Mouse (Mus musculus): ENCODE data around the gene Shroom2. TPM values are rescaled to one million over a fixed set of nuclear protein-coding genes. Genes with fewer than 3 reads are reported as not detected.

Gene Shroom2
- polyA plus RNA-seq (2015; fragmentation: Nextera tagmentation; extraction: Ambion mirVana) = 3.2 and 3.9 TPM in 2 replicates

DNA sequence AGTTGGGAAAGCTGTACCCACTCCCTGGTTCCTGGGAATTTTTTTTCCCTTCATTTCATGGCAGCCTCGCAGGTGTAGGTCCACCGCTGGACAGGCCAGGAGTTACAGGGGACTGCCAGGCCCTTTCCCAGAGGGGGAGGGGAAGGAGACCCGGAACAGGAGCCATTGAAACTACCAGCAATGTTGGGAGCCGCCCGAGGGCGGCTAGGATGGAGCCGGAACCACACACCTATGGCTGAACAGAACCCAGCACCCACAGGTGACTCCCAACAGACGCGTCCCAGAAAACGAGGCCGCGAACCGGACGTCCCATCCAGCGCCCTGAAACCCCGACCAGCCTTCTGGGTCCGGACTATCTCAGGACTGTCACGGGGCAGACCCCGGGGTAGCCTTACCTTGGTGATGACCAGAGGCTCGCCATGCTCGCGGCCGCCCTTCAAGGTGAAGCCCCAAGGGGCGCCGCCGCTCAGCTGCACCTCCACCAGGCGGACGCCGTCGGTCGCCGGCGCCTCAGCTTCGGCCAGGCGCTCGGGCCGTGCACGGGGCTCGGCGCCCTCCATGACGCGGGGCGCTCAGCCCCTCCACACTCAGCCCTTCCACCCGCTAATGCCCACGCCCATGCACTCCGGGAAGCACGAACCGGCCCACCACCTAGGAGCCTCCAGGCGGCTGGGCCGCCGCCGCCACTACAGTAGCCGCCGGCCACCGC is at the start of gene Shroom2:
Shroom2 (minus strand) TSS at position 575 of the 709 bp plus-strand sequence.
- H3K9me3 ChIP-seq (replicated peaks) = no peaks in the 10 kb centered on the region
- peaks cover 8% of the 10 kb centered on the region for H3K27me3 ChIP-seq
- peak within 1 kb of the TSS; percentile 63 for H3K4me2 ChIP-seq
- H3K4me3 ChIP-seq = peak within 1 kb of the TSS; percentile 70
- no peaks in the 10 kb centered on the region for H3K4me1 ChIP-seq (replicated peaks)
- peak; percentile 50 for ATAC-seq (replicated peaks; ENCODE audit: insufficient number of reproducible peaks, insufficient read depth, low FRiP score, low read depth)
- peak within 1 kb of the TSS; percentile 79 for H3K27ac ChIP-seq
- H3K36me3 ChIP-seq = no peaks in the 10 kb centered on the region
- H3K9ac ChIP-seq = peak within 1 kb of the TSS; percentile 69
- WGBS = 7% methylated on average over 55 of the region's 55 CpGs

DNA sequence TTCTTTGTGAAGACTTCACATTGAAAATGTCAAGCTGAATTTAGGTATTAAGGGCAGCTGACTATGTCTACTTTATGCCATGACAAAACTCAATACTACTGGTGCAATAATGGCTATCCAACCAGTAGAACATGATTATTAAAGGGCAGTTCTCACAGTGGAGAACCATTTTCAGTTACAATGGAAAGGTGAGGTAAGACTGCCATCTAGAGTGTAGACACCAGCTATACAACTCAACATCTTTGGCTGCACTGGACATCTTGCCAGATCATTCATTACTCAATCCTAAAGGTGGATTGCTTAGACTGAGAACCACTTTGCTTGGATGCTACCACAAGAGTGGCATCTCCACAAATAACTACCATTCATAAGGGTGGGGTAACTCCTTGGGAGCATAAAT is 49.7 kb upstream of the Shroom2 start:
- H3K4me3 ChIP-seq = no peak overlapping the region
- no peaks in the 10 kb centered on the region for H3K36me3 ChIP-seq
- no peak for ATAC-seq (replicated peaks; ENCODE audit: insufficient number of reproducible peaks, insufficient read depth, low FRiP score, low read depth)
- H3K27ac ChIP-seq = no peak overlapping the region
- H3K9me3 ChIP-seq (replicated peaks) = no peaks in the 10 kb centered on the region
- H3K4me2 ChIP-seq = no peak overlapping the region
- H3K9ac ChIP-seq = no peak overlapping the region
- no peaks in the 10 kb centered on the region for H3K27me3 ChIP-seq
- no peaks in the 10 kb centered on the region for H3K4me1 ChIP-seq (replicated peaks)

GRCm38 (mm10) chrX:152813339-152813738 is 44.1 kb upstream of the Shroom2 start:
- no peak overlapping the region for H3K9ac ChIP-seq
- H3K4me3 ChIP-seq = no peak overlapping the region
- H3K4me2 ChIP-seq = no peak overlapping the region
- no peaks in the 10 kb centered on the region for H3K27me3 ChIP-seq
- WGBS = 61% methylated on average over 3 of the region's 3 CpGs
- no peak overlapping the region for H3K27ac ChIP-seq
- no peaks in the 10 kb centered on the region for H3K4me1 ChIP-seq (replicated peaks)
- no peaks in the 10 kb centered on the region for H3K36me3 ChIP-seq
- H3K9me3 ChIP-seq (replicated peaks) = no peaks in the 10 kb centered on the region
- no peak for ATAC-seq (replicated peaks; ENCODE audit: insufficient number of reproducible peaks, insufficient read depth, low FRiP score, low read depth)

DNA sequence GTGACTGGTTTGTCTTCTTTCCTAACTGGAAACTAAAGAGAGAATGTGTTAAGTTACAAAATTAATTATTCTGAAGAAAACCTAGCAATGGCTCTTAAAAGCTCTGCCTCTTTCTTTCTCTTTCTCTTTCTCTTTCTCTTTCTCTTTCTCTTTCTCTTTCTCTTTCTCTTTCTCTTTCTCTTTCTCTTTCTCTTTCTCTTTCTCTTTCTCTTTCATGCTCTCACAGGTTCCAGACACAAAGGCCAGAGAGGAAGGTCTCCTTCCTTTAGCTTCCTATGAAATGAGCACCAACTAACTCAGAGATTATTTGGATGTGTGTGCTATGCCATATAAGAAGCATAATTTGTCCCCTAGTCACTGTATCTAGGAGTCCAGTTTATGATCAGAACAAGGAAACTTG is 36.1 kb upstream of the Shroom2 start:
- no peak for ATAC-seq (replicated peaks; ENCODE audit: insufficient number of reproducible peaks, insufficient read depth, low FRiP score, low read depth)
- H3K9me3 ChIP-seq (replicated peaks) = no peaks in the 10 kb centered on the region
- no peak overlapping the region for H3K9ac ChIP-seq
- no peaks in the 10 kb centered on the region for H3K36me3 ChIP-seq
- H3K27ac ChIP-seq = no peak overlapping the region
- H3K27me3 ChIP-seq = no peaks in the 10 kb centered on the region
- H3K4me3 ChIP-seq = no peak overlapping the region
- H3K4me2 ChIP-seq = no peak overlapping the region
- no peaks in the 10 kb centered on the region for H3K4me1 ChIP-seq (replicated peaks)

GRCm38 (mm10) chrX:152788611-152789010 is 19.3 kb upstream of the Shroom2 start:
- ATAC-seq (replicated peaks; ENCODE audit: insufficient number of reproducible peaks, insufficient read depth, low FRiP score, low read depth) = no peak
- Histone ChIP-seq H3K36me3 (no peaks in the 10 kb centered on the region), H3K4me1 (replicated peaks) (no peaks in the 10 kb centered on the region), H3K9me3 (replicated peaks) (no peaks in the 10 kb centered on the region), H3K4me2 (no peak overlapping the region), H3K27me3 (no peaks in the 10 kb centered on the region), H3K4me3 (no peak overlapping the region), H3K9ac (no peak overlapping the region), H3K27ac (no peak overlapping the region)
- WGBS = 55% methylated on average over 2 of the region's 2 CpGs

GRCm38 (mm10) chrX:152788129-152788528 is 18.9 kb upstream of the Shroom2 start:
- Histone ChIP-seq H3K9ac (no peak overlapping the region), H3K9me3 (replicated peaks) (no peaks in the 10 kb centered on the region), H3K27ac (no peak overlapping the region), H3K4me2 (no peak overlapping the region), H3K27me3 (no peaks in the 10 kb centered on the region), H3K4me3 (no peak overlapping the region), H3K4me1 (replicated peaks) (no peaks in the 10 kb centered on the region), H3K36me3 (no peaks in the 10 kb centered on the region)
- 75% methylated on average over 1 of the region's 1 CpGs for WGBS
- ATAC-seq (replicated peaks; ENCODE audit: insufficient number of reproducible peaks, insufficient read depth, low FRiP score, low read depth) = no peak

GRCm38 (mm10) chrX:152781720-152782403 is 12.6 kb upstream of the Shroom2 start, which contains the start of gene Gpr143:
Gene Gpr143, plus strand, starts transcription at chrX:152781921.
- 10% methylated on average over 26 of the region's 26 CpGs for WGBS
- Histone ChIP-seq H3K36me3 (no peaks in the 10 kb centered on the region), H3K27me3 (peaks cover 8% of the 10 kb centered on the region), H3K4me2 (peak within 1 kb of the TSS; percentile 65), H3K9ac (peak within 1 kb of the TSS; percentile 33; the same call in 1 of the 2 replicates), H3K4me3 (peak within 1 kb of the TSS; percentile 38), H3K9me3 (replicated peaks) (no peaks in the 10 kb centered on the region), H3K4me1 (replicated peaks) (no peaks in the 10 kb centered on the region), H3K27ac (no peak within 1 kb of the TSS)
- ATAC-seq (replicated peaks; ENCODE audit: insufficient number of reproducible peaks, insufficient read depth, low FRiP score, low read depth) = no peak

DNA sequence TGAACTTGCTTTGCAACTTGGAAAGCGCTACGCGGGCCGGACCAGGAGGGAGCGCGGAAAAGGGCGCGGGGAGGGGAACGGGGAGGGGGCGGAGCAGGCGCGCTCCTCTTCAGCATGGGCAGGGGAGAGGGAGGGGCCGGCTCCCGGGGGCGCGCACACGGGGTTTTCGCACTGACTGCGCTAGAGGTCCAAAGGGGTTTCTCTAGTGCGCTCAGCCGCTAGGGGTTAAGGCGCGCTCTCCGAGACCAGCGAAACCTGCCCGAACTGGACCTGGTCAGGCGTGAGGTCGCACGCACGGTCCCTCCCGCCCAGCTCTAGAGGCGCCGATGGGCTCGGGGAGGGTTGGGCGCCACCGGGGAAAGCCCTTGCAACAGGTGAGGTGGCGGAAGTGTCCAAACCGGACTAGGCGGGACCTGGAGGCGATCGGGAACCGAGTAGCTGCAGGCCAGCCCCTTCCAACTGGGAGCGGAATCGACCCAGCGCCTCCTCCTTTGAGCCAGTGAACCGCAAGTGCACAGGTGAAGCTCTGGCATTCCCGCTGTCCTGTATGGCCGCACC is 414 bp upstream of the Shroom2 start:
- no peaks in the 10 kb centered on the region for H3K36me3 ChIP-seq
- peak overlapping the region; percentile 63 for H3K4me2 ChIP-seq
- WGBS = 12% methylated on average over 38 of the region's 48 CpGs
- H3K9ac ChIP-seq = peak overlapping the region; percentile 69
- peaks cover 8% of the 10 kb centered on the region for H3K27me3 ChIP-seq
- peak overlapping the region; percentile 79 for H3K27ac ChIP-seq
- peak; percentile 95 for ATAC-seq (replicated peaks; ENCODE audit: insufficient number of reproducible peaks, insufficient read depth, low FRiP score, low read depth)
- H3K9me3 ChIP-seq (replicated peaks) = no peaks in the 10 kb centered on the region
- peak overlapping the region; percentile 70 for H3K4me3 ChIP-seq
- H3K4me1 ChIP-seq (replicated peaks) = no peaks in the 10 kb centered on the region

GRCm38 (mm10) chrX:152764171-152764570 is 5.1 kb downstream of the Shroom2 start:
- WGBS = 34% methylated on average over 2 of the region's 2 CpGs
- H3K4me3 ChIP-seq = no peak overlapping the region
- H3K9ac ChIP-seq = no peak overlapping the region
- H3K36me3 ChIP-seq = no peaks in the 10 kb centered on the region
- no peak overlapping the region for H3K27ac ChIP-seq
- no peaks in the 10 kb centered on the region for H3K4me1 ChIP-seq (replicated peaks)
- H3K4me2 ChIP-seq = no peak overlapping the region
- no peak for ATAC-seq (replicated peaks; ENCODE audit: insufficient number of reproducible peaks, insufficient read depth, low FRiP score, low read depth)
- no peaks in the 10 kb centered on the region for H3K9me3 ChIP-seq (replicated peaks)
- H3K27me3 ChIP-seq = peaks cover 2% of the 10 kb centered on the region

GRCm38 (mm10) chrX:152762855-152763254 is 6.4 kb downstream of the Shroom2 start:
- no peaks in the 10 kb centered on the region for H3K36me3 ChIP-seq
- H3K4me1 ChIP-seq (replicated peaks) = no peaks in the 10 kb centered on the region
- no peak overlapping the region for H3K4me2 ChIP-seq
- no peak overlapping the region for H3K4me3 ChIP-seq
- no peak for ATAC-seq (replicated peaks; ENCODE audit: insufficient number of reproducible peaks, insufficient read depth, low FRiP score, low read depth)
- H3K9ac ChIP-seq = no peak overlapping the region
- no peaks in the 10 kb centered on the region for H3K27me3 ChIP-seq
- 64% methylated on average over 2 of the region's 2 CpGs for WGBS
- H3K27ac ChIP-seq = no peak overlapping the region
- no peaks in the 10 kb centered on the region for H3K9me3 ChIP-seq (replicated peaks)

DNA sequence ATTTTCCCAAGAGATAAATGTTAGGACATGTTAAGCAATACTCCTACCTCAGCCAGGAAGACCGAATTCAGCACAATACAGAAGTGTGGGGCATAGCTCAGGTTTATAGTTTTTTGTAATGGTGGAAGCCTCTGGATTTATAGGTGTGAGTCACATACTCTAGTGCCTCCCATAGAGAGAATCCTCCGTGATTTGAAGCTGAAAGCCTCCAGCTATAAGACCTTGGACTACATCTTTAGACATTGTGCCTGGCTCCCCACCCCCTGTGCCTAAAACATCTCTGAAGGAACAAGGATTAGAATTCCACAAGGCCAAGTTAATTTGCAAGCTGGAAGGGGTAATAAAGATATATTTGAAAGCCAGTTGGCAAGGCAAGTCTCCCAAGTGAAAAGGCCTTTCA is 6.8 kb downstream of the Shroom2 start:
- Histone ChIP-seq H3K9ac (no peak overlapping the region), H3K4me3 (no peak overlapping the region), H3K4me2 (no peak overlapping the region), H3K4me1 (replicated peaks) (no peaks in the 10 kb centered on the region), H3K36me3 (no peaks in the 10 kb centered on the region), H3K27me3 (no peaks in the 10 kb centered on the region), H3K9me3 (replicated peaks) (no peaks in the 10 kb centered on the region), H3K27ac (no peak overlapping the region)
- no peak for ATAC-seq (replicated peaks; ENCODE audit: insufficient number of reproducible peaks, insufficient read depth, low FRiP score, low read depth)
- 55% methylated on average over 2 of the region's 2 CpGs for WGBS
